Mouse (Mus musculus): ENCODE data around the gene Prkaca. TPM values are rescaled to one million over a fixed set of nuclear protein-coding genes. Genes with fewer than 3 reads are reported as not detected.
A peak's percentile ranks its signal among the peaks of the same experiment; 100 is the strongest.

Gene Prkaca
- total and polyA plus RNA-seq, 3 experiments: 14.0 to 27.3 (median 18.5) TPM

DNA sequence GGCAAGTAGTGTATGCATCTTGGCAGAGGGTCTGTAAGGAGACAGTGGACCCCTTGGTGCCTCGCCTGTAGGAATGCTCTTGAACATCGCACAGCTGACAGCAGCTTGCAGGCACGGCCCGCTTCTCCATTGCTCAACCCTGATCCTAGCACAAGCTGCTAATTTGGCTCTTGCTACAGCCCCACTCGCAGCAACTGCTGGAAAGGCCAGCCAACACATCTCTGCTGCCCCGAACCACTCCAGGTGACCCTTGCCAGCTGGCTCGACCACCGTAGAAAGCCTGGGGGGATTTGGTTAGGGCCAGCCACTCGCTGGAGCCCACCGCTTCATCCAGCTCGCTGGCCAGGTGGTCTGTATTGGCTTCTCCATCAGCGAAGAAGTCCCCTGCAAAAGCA lies 70.2 kb downstream of the Prkaca start:
- in situ Hi-C loops (cut with MboI; ENCODE audit: low pct_ligation_motif_present, low pct_unique_long_range_greater_than_20kb, low sequenced_read_pairs): loop anchor here (25.0 kb wide), 1 partner anchor 294 kb away; no protein-coding TSS in a partner anchor

DNA sequence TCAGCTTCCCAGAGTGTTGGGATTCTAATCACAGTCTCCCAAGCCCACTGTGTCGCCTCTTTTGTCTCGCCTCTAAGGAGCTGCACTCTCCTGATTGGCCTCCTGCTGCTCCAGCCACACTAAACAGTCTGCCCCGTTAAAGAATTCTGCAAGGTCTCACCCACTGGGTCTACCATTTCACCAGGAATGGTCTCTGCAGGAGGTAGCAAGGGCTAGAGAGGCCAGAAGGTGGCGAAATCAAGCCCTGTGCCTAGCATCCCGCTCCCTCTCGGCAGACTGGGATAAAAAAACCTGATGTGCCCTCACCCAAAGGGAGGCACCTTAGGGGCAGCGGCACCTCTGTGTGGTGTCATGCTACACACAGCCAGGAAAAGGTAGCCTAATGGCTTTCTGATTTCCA lies 71.3 kb downstream of the Prkaca start:
- Histone ChIP-seq H3K27me3 (replicated peaks) (peaks cover 14% of the 10 kb centered on the region), H3K27ac (ENCODE audit: insufficient read depth, low read depth) (no peak overlapping the region), H3K36me3 (replicated peaks in 1 of 2; ENCODE audit: control insufficient read depth in 1 of 2, insufficient read depth in 1 of 2, low read length in 1 of 2) (peaks cover 0 to 7% of the 10 kb centered on the region in 2 experiments), H3K79me2 (replicated peaks; ENCODE audit: control insufficient read depth, extremely low read depth, insufficient read depth, poor library complexity, severe bottlenecking) (no peaks in the 10 kb centered on the region), H3K4me1 (ENCODE audit: control insufficient read depth in 1 of 2, insufficient read depth in 2 of 2) (peaks cover 6 to 20% of the 10 kb centered on the region in 2 experiments), H3K9me3 (replicated peaks; ENCODE audit: low read length) (peaks cover 3% of the 10 kb centered on the region), H3K4me2 (ENCODE audit: insufficient read depth, low read depth, poor library complexity, severe bottlenecking) (no peak overlapping the region), H3K9ac (ENCODE audit: insufficient read depth, low read depth) (no peak overlapping the region), H3K4me3 (replicated peaks in 1 of 3; ENCODE audit: low read depth in 2 of 3, low read length in 2 of 3, poor library complexity in 1 of 3) (no peak overlapping the region)
- DNase-seq (ENCODE audit: extremely low read depth): no peak
- dilution Hi-C loops (cut with MboI; ENCODE audit: extremely low pct_ligation_motif_present, extremely low pct_unique_long_range_greater_than_20kb, low sequenced_read_pairs): no loop called here
- in situ Hi-C loops (cut with MboI; ENCODE audit: low pct_ligation_motif_present, low pct_unique_long_range_greater_than_20kb, low sequenced_read_pairs): loop anchor here (25.0 kb wide), 1 partner anchor 293 kb away; no protein-coding TSS in a partner anchor
- TF ChIP-seq IRF4 (IDR thresholded peaks at IDR 0.05; ENCODE audit: low read depth, low read length) (no peak), EP300 (IDR thresholded peaks at IDR 0.05; ENCODE audit: low read length) (no peak), JUN (IDR thresholded peaks at IDR 0.05; ENCODE audit: insufficient read depth, low read depth, low read length) (no peak), UBTF (IDR thresholded peaks at IDR 0.05; ENCODE audit: low read depth, low read length) (no peak), PAX5 (IDR thresholded peaks at IDR 0.05; ENCODE audit: low read length) (no peak), SMC3 (IDR thresholded peaks at IDR 0.05; ENCODE audit: low read depth, low read length) (no peak), MAX (IDR thresholded peaks at IDR 0.05; ENCODE audit: low read length) (no peak), MAZ (IDR thresholded peaks at IDR 0.05; ENCODE audit: low read depth, low read length) (no peak), MAFK (IDR thresholded peaks at IDR 0.05; ENCODE audit: insufficient replicate concordance, low read length) (no peak), HCFC1 (IDR thresholded peaks at IDR 0.05; ENCODE audit: low read depth, low read length) (no peak), NRF1 (IDR thresholded peaks at IDR 0.05; ENCODE audit: low read depth, low read length) (no peak), TBP (conservative IDR thresholded peaks at IDR 0.05; ENCODE audit: low read depth, low read length) (no peak), CTCF (conservative IDR thresholded peaks at IDR 0.05 in 1 of 2, IDR thresholded peaks at IDR 0.05 in 1 of 2; ENCODE audit: low read depth in 2 of 2, low read length in 2 of 2) (no peak), SIN3A (IDR thresholded peaks at IDR 0.05; ENCODE audit: low read length) (no peak), TCF12 (IDR thresholded peaks at IDR 0.05; ENCODE audit: low read depth, low read length) (no peak)

More for the DNA sequence above, 70.2 kb downstream of the Prkaca start:
- peak overlapping the region; percentile 79 for H3K4me2 ChIP-seq (ENCODE audit: insufficient read depth, low read depth, poor library complexity, severe bottlenecking)
- H3K27me3 ChIP-seq (replicated peaks): peaks cover 9% of the 10 kb centered on the region
- peak overlapping the region in 2 of 3 experiments; percentile 5 to 66 for H3K4me3 ChIP-seq (replicated peaks in 1 of 3; ENCODE audit: low read depth in 2 of 3, low read length in 2 of 3, poor library complexity in 1 of 3)
- dilution Hi-C loops (cut with MboI; ENCODE audit: extremely low pct_ligation_motif_present, extremely low pct_unique_long_range_greater_than_20kb, low sequenced_read_pairs): no loop called here
- peaks cover 0 to 17% of the 10 kb centered on the region in 2 experiments for H3K36me3 ChIP-seq (replicated peaks in 1 of 2; ENCODE audit: control insufficient read depth in 1 of 2, insufficient read depth in 1 of 2, low read length in 1 of 2)
- no peak for DNase-seq (ENCODE audit: extremely low read depth)
- TF ChIP-seq NRF1 (IDR thresholded peaks at IDR 0.05; ENCODE audit: low read depth, low read length): no peak
- no peak for TF ChIP-seq USF2 (conservative IDR thresholded peaks at IDR 0.05; ENCODE audit: low read depth, low read length)
- H3K79me2 ChIP-seq (replicated peaks; ENCODE audit: control insufficient read depth, extremely low read depth, insufficient read depth, poor library complexity, severe bottlenecking): no peaks in the 10 kb centered on the region
- H3K9ac ChIP-seq (ENCODE audit: insufficient read depth, low read depth): no peak overlapping the region
- H3K9me3 ChIP-seq (replicated peaks; ENCODE audit: low read length): peaks cover 3% of the 10 kb centered on the region
- peaks cover 6 to 20% of the 10 kb centered on the region in 2 experiments for H3K4me1 ChIP-seq (ENCODE audit: control insufficient read depth in 1 of 2, insufficient read depth in 2 of 2)
- no peak overlapping the region for H3K27ac ChIP-seq (ENCODE audit: insufficient read depth, low read depth)
